Mouse (Mus musculus): ENCODE data around the gene Rhob. TPM values are rescaled to one million over a fixed set of nuclear protein-coding genes. Genes with fewer than 3 reads are reported as not detected.

Rhob gene
- 100 to 1,000 TPM; 250 TPM for total RNA-seq (2021)
- long read RNA-seq, experiment 1, transcript Rhob-201 (1 exons, 2,349 nt) = major isoform, 65 of 65 reads
- long read RNA-seq, experiment 1, partial matches to known transcripts = 0 of 65 reads
- long read RNA-seq, experiment 1, other reads (novel, unspliced or antisense) = 0 of 65 reads
- long read RNA-seq, experiment 2, transcript Rhob-201 (1 exons, 2,349 nt) = major isoform, 68 of 68 reads
- long read RNA-seq, experiment 2, partial matches to known transcripts = 0 of 68 reads
- long read RNA-seq, experiment 2, other reads (novel, unspliced or antisense) = 0 of 68 reads

GRCm38 (mm10) chr12:8499871-8500596 lies at the start of gene Rhob:
Rhob (minus strand) TSS chr12:8500009.
- peak; percentile 96 to 98 for DNase-seq (ENCODE audit: low spot score in 2 of 2)

- DNase-seq (ENCODE audit: low spot score in 2 of 2) = peak; percentile 62 to 65
Observed at GRCm38 (mm10) chr12:8547357-8547756, 47.5 kb upstream of the Rhob start.

- no peak for DNase-seq (ENCODE audit: low spot score in 2 of 2)
Observed at GRCm38 (mm10) chr12:8546801-8547200, 47.0 kb upstream of the Rhob start.

GRCm38 (mm10) chr12:8545066-8545610 lies 45.3 kb upstream of the Rhob start:
- DNase-seq (ENCODE audit: low spot score in 2 of 2) = peak; percentile 19 to 28

- no peak for DNase-seq (ENCODE audit: low spot score in 2 of 2)
Observed at GRCm38 (mm10) chr12:8542371-8542770, 42.6 kb upstream of the Rhob start.

- no peak for DNase-seq (ENCODE audit: low spot score in 2 of 2)
Observed at GRCm38 (mm10) chr12:8539471-8539870, 39.7 kb upstream of the Rhob start.

GRCm38 (mm10) chr12:8537291-8537690 lies 37.5 kb upstream of the Rhob start:
- no peak for DNase-seq (ENCODE audit: low spot score in 2 of 2)

GRCm38 (mm10) chr12:8536221-8536965 lies 36.6 kb upstream of the Rhob start:
- no peak for DNase-seq (ENCODE audit: low spot score in 2 of 2)

- DNase-seq (ENCODE audit: low spot score in 2 of 2) = no peak
Observed at GRCm38 (mm10) chr12:8535596-8535995, 35.8 kb upstream of the Rhob start.

GRCm38 (mm10) chr12:8534915-8535314 lies 35.1 kb upstream of the Rhob start:
- no peak for DNase-seq (ENCODE audit: low spot score in 2 of 2)

- no peak for DNase-seq (ENCODE audit: low spot score in 2 of 2)
Observed at GRCm38 (mm10) chr12:8527770-8528169, 28.0 kb upstream of the Rhob start.

GRCm38 (mm10) chr12:8527175-8527574 lies 27.4 kb upstream of the Rhob start:
- DNase-seq (ENCODE audit: low spot score in 2 of 2) = no peak

- DNase-seq (ENCODE audit: low spot score in 2 of 2) = no peak
Observed at GRCm38 (mm10) chr12:8524062-8524461, 24.3 kb upstream of the Rhob start.

GRCm38 (mm10) chr12:8522711-8523110 lies 22.9 kb upstream of the Rhob start:
- DNase-seq (ENCODE audit: low spot score in 2 of 2) = no peak

- DNase-seq (ENCODE audit: low spot score in 2 of 2) = no peak
Observed at GRCm38 (mm10) chr12:8521375-8522047, 21.7 kb upstream of the Rhob start.

GRCm38 (mm10) chr12:8519431-8520160 lies 19.8 kb upstream of the Rhob start:
- no peak for DNase-seq (ENCODE audit: low spot score in 2 of 2)

- no peak for DNase-seq (ENCODE audit: low spot score in 2 of 2)
Observed at GRCm38 (mm10) chr12:8511037-8511882, 11.5 kb upstream of the Rhob start.

GRCm38 (mm10) chr12:8510317-8510988 lies 10.6 kb upstream of the Rhob start:
- no peak for DNase-seq (ENCODE audit: low spot score in 2 of 2)

- DNase-seq (ENCODE audit: low spot score in 2 of 2) = no peak
Observed at GRCm38 (mm10) chr12:8509693-8510092, 9.9 kb upstream of the Rhob start.
